Mouse (Mus musculus) ES-Bruce4 (cell line): ENCODE data around the gene Abhd6. TPM values are rescaled to one million over a fixed set of nuclear protein-coding genes. Genes with fewer than 3 reads are reported as not detected.

ENCODE experiments used
- H3K27ac ChIP-seq: 2 replicates; pipeline ENCODE4 v1.5.1; 2012; ENCODE audit warnings: low read length, inconsistent platforms; ENCODE audit not compliant: insufficient read depth
- H3K27me3 ChIP-seq: 2 replicates; pipeline ENCODE4 v1.6.1; 2012; ENCODE audit warnings: mild to moderate bottlenecking, low read length, inconsistent platforms; ENCODE audit not compliant: control insufficient read depth, poor library complexity, insufficient read depth, severe bottlenecking
- H3K36me3 ChIP-seq: 2 replicates; pipeline ENCODE4 v1.6.1; 2012; ENCODE audit warnings: inconsistent platforms, mild to moderate bottlenecking, low read length, moderate library complexity; ENCODE audit not compliant: control insufficient read depth, poor library complexity, insufficient read depth, severe bottlenecking
- H3K4me1 ChIP-seq: one replicate; pipeline ENCODE4 v1.8.1; 2011; ENCODE audit warnings: low read length; ENCODE audit not compliant: control insufficient read depth, insufficient read depth
- H3K4me3 ChIP-seq: 2 replicates; pipeline ENCODE4 v1.5.1; 2011; ENCODE audit warnings: low read depth, mild to moderate bottlenecking, low read length
- H3K9ac ChIP-seq: 2 replicates; pipeline ENCODE4 v1.6.1; 2012; ENCODE audit warnings: low read depth, mild to moderate bottlenecking, inconsistent platforms; ENCODE audit not compliant: poor library complexity, severe bottlenecking
- H3K9me3 ChIP-seq: replicated peaks from 2 replicates; pipeline ENCODE4 v1.6.1; 2012; ENCODE audit warnings: mild to moderate bottlenecking, low read length, inconsistent platforms; ENCODE audit not compliant: control insufficient read depth, poor library complexity, insufficient read depth, severe bottlenecking
- CTCF ChIP-seq: IDR thresholded peaks from one replicate; pipeline ENCODE4 v1.8.1; 2011; ENCODE audit warnings: low read depth, low read length
- EP300 ChIP-seq: IDR thresholded peaks from 2 replicates; pipeline ENCODE4 v1.6.1; 2011; ENCODE audit warnings: low read depth, low read length; ENCODE audit not compliant: insufficient read depth
- POLR2A ChIP-seq: IDR thresholded peaks from one replicate; pipeline ENCODE4 v1.8.1; 2011; ENCODE audit warnings: low read length; ENCODE audit not compliant: insufficient read depth
- polyA plus RNA-seq: library from polyadenylated mRNA; stranded (reverse); fragments of >200 nt; gene quantifications from 2 replicates; pipeline ENCODE4 v1.2.4, GENCODE M21; 2011; ENCODE audit warnings: low read depth; ENCODE audit not compliant: missing spikeins, insufficient read depth, insufficient read length

The Abhd6 gene
- polyA plus RNA-seq, 1 experiment = 12.6 TPM

DNA sequence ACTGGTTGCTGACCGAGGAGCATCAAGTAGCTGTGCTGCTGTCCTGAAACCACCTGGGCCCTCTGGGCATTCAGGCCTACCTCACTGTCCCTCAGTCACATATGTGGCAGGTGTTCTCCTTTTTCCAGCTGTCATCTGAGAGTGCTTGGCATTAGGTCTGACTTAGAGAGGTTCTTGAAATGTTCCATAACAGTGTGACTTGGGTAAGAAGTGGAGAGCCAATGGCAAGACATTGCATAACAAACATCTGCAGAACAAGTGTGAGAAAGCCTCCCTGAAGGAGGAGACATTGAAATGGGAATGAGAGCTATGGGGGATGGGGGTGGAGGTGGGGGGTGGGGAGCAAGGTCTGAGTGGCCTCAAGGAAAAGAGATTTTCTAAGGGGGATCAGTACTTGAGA is 80.2 kb downstream of the Abhd6 start:
- H3K9me3 ChIP-seq = no peaks in the 10 kb centered on the region
- H3K9ac ChIP-seq = no peak overlapping the region
- no peak overlapping the region for H3K27ac ChIP-seq
- no peak for TF ChIP-seq CTCF
- TF ChIP-seq POLR2A = no peak
- no peak for TF ChIP-seq EP300
- no peaks in the 10 kb centered on the region for H3K27me3 ChIP-seq
- H3K4me1 ChIP-seq = no peaks in the 10 kb centered on the region
- peaks cover 21% of the 10 kb centered on the region for H3K36me3 ChIP-seq
- H3K4me3 ChIP-seq = no peak overlapping the region; the same call in 1 of the 2 replicates

GRCm38 (mm10) chr14:8089016-8089415 is 86.3 kb downstream of the Abhd6 start:
- Histone ChIP-seq H3K4me1 (no peaks in the 10 kb centered on the region), H3K36me3 (peaks cover 42% of the 10 kb centered on the region), H3K9me3 (no peaks in the 10 kb centered on the region), H3K27ac (peak overlapping the region; percentile 17; the same call in 1 of the 2 replicates), H3K27me3 (no peaks in the 10 kb centered on the region), H3K9ac (no peak overlapping the region), H3K4me3 (no peak overlapping the region)
- TF ChIP-seq EP300 (no peak), POLR2A (no peak), CTCF (no peak)

- no peak overlapping the region for H3K4me3 ChIP-seq
- no peak overlapping the region for H3K27ac ChIP-seq
- peak; percentile 3 for TF ChIP-seq CTCF
- TF ChIP-seq POLR2A = no peak
- TF ChIP-seq EP300 = no peak
- no peak overlapping the region for H3K9ac ChIP-seq
- H3K27me3 ChIP-seq = no peaks in the 10 kb centered on the region
- peaks cover 27% of the 10 kb centered on the region for H3K36me3 ChIP-seq
- no peaks in the 10 kb centered on the region for H3K4me1 ChIP-seq
- no peaks in the 10 kb centered on the region for H3K9me3 ChIP-seq
Observed at GRCm38 (mm10) chr14:8092573-8092972, 89.9 kb downstream of the Abhd6 start.

GRCm38 (mm10) chr14:8093427-8093826 is 90.7 kb downstream of the Abhd6 start:
- TF ChIP-seq CTCF (no peak), EP300 (no peak), POLR2A (no peak)
- Histone ChIP-seq H3K9me3 (no peaks in the 10 kb centered on the region), H3K27ac (no peak overlapping the region), H3K9ac (no peak overlapping the region), H3K4me1 (no peaks in the 10 kb centered on the region), H3K36me3 (peaks cover 27% of the 10 kb centered on the region), H3K4me3 (no peak overlapping the region), H3K27me3 (no peaks in the 10 kb centered on the region)

- H3K9me3 ChIP-seq = no peaks in the 10 kb centered on the region
- peaks cover 14% of the 10 kb centered on the region for H3K36me3 ChIP-seq
- no peak for TF ChIP-seq POLR2A
- H3K27me3 ChIP-seq = no peaks in the 10 kb centered on the region
- no peak overlapping the region for H3K4me3 ChIP-seq
- H3K4me1 ChIP-seq = no peaks in the 10 kb centered on the region
- no peak overlapping the region for H3K9ac ChIP-seq
- H3K27ac ChIP-seq = no peak overlapping the region
Observed at GRCm38 (mm10) chr14:8094931-8095561, 92.3 kb downstream of the Abhd6 start.

DNA sequence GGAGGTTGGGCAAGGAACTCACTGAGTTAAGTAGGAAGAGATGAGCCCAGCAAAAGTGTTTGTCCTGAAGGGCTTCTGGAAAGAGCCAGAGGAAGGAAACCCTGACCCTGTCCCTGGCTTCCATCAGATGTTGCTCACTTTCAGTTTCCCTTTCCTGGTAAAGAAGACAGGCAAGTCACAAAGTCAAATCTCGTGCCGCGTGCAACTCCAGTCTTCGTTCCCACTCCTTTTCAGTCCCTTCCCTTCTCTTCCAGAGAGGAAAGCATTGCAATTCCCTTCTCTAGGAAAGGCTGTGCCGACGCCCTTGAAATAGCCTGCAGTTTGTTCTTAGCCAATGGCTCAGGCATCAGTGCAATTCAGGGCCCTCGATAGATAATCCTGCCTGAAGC is 92.9 kb downstream of the Abhd6 start:
- peaks cover 9% of the 10 kb centered on the region for H3K36me3 ChIP-seq
- no peak overlapping the region for H3K27ac ChIP-seq
- TF ChIP-seq POLR2A (no peak), CTCF (no peak), EP300 (no peak)
- H3K27me3 ChIP-seq = no peaks in the 10 kb centered on the region
- no peaks in the 10 kb centered on the region for H3K4me1 ChIP-seq
- H3K4me3 ChIP-seq = no peak overlapping the region
- no peaks in the 10 kb centered on the region for H3K9me3 ChIP-seq
- H3K9ac ChIP-seq = no peak overlapping the region
